ENCODE assay signal across 8 mouse cellular contexts in genomic region chr16:44140186-44140787, GRCm38 (mm10). TPM values are rescaled to one million over a fixed set of nuclear protein-coding genes. Genes with fewer than 3 reads are reported as not detected.
DNase-seq lines count a peak whose midpoint lies in the region; ATAC-seq and TF ChIP-seq lines count a peak whose summit lies in the region.

No protein-coding gene starts in this region.

- peak in 2 of 3 experiments; percentile 35 to 41; a peak in 3 of 6 replicates for TF ChIP-seq CTCF in MEL (IDR thresholded peaks at IDR 0.05 in 2 of 3, conservative IDR thresholded peaks at IDR 0.05 in 1 of 3; ENCODE audit: control insufficient read depth in 1 of 3, insufficient read depth in 1 of 3, low read depth in 2 of 3, low read length in 3 of 3, poor library complexity in 1 of 3, severe bottlenecking in 1 of 3)
- TF ChIP-seq CTCF in cerebellum, adult 2 months (IDR thresholded peaks at IDR 0.05; ENCODE audit: borderline replicate concordance, insufficient read depth, low read depth, low read length) = peak; percentile 44; the same call in 1 of the 2 replicates
- peak; percentile 67 for TF ChIP-seq CTCF in forebrain, postnatal 0 days (IDR thresholded peaks at IDR 0.05; ENCODE audit: low read depth)

- ATAC-seq in forebrain, postnatal 0 days = peak; percentile 30
- peak; percentile 55 to 71 for ATAC-seq in hematopoietic stem cell, adult 5-6 weeks (replicated peaks in 1 of 2; ENCODE audit: insufficient read depth in 1 of 2, low FRiP score in 2 of 2, low TSS enrichment in 1 of 2, low read depth in 1 of 2, poor library complexity in 2 of 2, severe bottlenecking in 2 of 2)

- peak overlapping the region; percentile 100 for H3K9ac ChIP-seq in MEL (ENCODE audit: control insufficient read depth, low read depth, low read length, poor library complexity, severe bottlenecking)
- peak overlapping the region; percentile 93 for H3K9ac ChIP-seq in forebrain, postnatal 0 days

- 1% methylated on average over 44 of the region's 44 CpGs for WGBS in cerebellum, adult 2 months
- WGBS in forebrain, postnatal 0 days = under 1% methylated on average over 44 of the region's 44 CpGs

- DNase-seq in MEL (ENCODE audit: low read depth, low spot score) = peak; percentile 92
- DNase-seq in cerebellum, adult 2 months = peak; percentile 77 to 86
- peak; percentile 74 for DNase-seq in forebrain, postnatal 0 days
- peak; percentile 63 to 69 for DNase-seq in layer of hippocampus, postnatal 10 days (ENCODE audit: low spot score in 2 of 2)
- peak; percentile 90 for DNase-seq in lung, postnatal 10 days
- DNase-seq in ovary, postnatal 36 days (ENCODE audit: low spot score) = peak; percentile 75
- peak; percentile 68 for DNase-seq in thymus, postnatal 25 days

- peaks cover 6 to 11% of the 10 kb centered on the region in 2 experiments for H3K4me1 ChIP-seq in MEL (ENCODE audit: control insufficient read depth in 1 of 2, insufficient read depth in 2 of 2, low read length in 2 of 2)
- H3K4me1 ChIP-seq in cerebellum, adult 2 months (ENCODE audit: control insufficient read depth, insufficient read depth, low read length) = no peaks in the 10 kb centered on the region
- peaks cover 12% of the 10 kb centered on the region; the same call in 1 of the 2 replicates for H3K4me1 ChIP-seq in forebrain, postnatal 0 days (ENCODE audit: insufficient read depth)

- peaks cover 54% of the 10 kb centered on the region for H3K79me2 ChIP-seq in MEL (ENCODE audit: control insufficient read depth, insufficient read depth, low read length, poor library complexity)

- peak; percentile 7; the same call in 1 of the 2 replicates for TF ChIP-seq RAD21 in MEL (IDR thresholded peaks at IDR 0.05; ENCODE audit: low read depth, low read length)

- TF ChIP-seq EP300 in MEL (IDR thresholded peaks at IDR 0.05; ENCODE audit: low read depth in 1 of 2, low read length in 2 of 2) = 0 out of 4 replicates have a peak, but pooled peaks of 1 of the 2 experiments have one; percentile 15

- peak overlapping the region; percentile 70 for H3K4me2 ChIP-seq in forebrain, postnatal 0 days (ENCODE audit: low read depth)

- H3K9me3 ChIP-seq in MEL (replicated peaks; ENCODE audit: insufficient read depth, low read length) = no peaks in the 10 kb centered on the region
- no peaks in the 10 kb centered on the region for H3K9me3 ChIP-seq in forebrain, postnatal 0 days (ENCODE audit: low read length)

- H3K36me3 ChIP-seq in MEL (ENCODE audit: control insufficient read depth in 1 of 2, insufficient read depth in 2 of 2, low read length in 2 of 2) = peaks cover 10 to 38% of the 10 kb centered on the region in 2 experiments
- H3K36me3 ChIP-seq in forebrain, postnatal 0 days (ENCODE audit: insufficient read depth) = no peaks in the 10 kb centered on the region

- no peaks in the 10 kb centered on the region for H3K27me3 ChIP-seq in MEL (ENCODE audit: control insufficient read depth in 1 of 2, insufficient read depth in 2 of 2, low read length in 2 of 2)
- H3K27me3 ChIP-seq in cerebellum, adult 2 months (ENCODE audit: control insufficient read depth, insufficient read depth, low read length) = no peaks in the 10 kb centered on the region
- no peaks in the 10 kb centered on the region for H3K27me3 ChIP-seq in forebrain, postnatal 0 days (ENCODE audit: insufficient read depth, low read length)

- peak in 1 of 2 experiments; percentile 34; a peak in 1 of 4 replicates for TF ChIP-seq POLR2A in MEL (IDR thresholded peaks at IDR 0.05; ENCODE audit: control insufficient read depth in 1 of 2, insufficient read depth in 1 of 2, low read depth in 1 of 2, low read length in 2 of 2, poor library complexity in 1 of 2)
- no peak for TF ChIP-seq POLR2A in cerebellum, adult 2 months (IDR thresholded peaks at IDR 0.05; ENCODE audit: borderline replicate concordance, insufficient read depth, low read length)

- peak overlapping the region; percentile 96 to 100 for H3K4me3 ChIP-seq in MEL (ENCODE audit: control insufficient read depth in 1 of 2, insufficient read depth in 1 of 2, low read depth in 2 of 2, low read length in 2 of 2)
- H3K4me3 ChIP-seq in cerebellum, adult 2 months (replicated peaks; ENCODE audit: insufficient read depth, low read depth, low read length) = peak overlapping the region; percentile 97
- H3K4me3 ChIP-seq in forebrain, postnatal 0 days (ENCODE audit: low read depth, low read length) = peak overlapping the region; percentile 94

- H3K27ac ChIP-seq in MEL (ENCODE audit: control insufficient read depth, low read depth, low read length) = peak overlapping the region; percentile 94
- H3K27ac ChIP-seq in cerebellum, adult 2 months (ENCODE audit: insufficient read depth, low read length) = peak overlapping the region; percentile 68
- H3K27ac ChIP-seq in forebrain, postnatal 0 days (ENCODE audit: low read depth, low read length) = peak overlapping the region; percentile 92

TF ChIP-seq in MEL, 35 proteins besides CTCF, POLR2A, EP300 and RAD21:
- TF ChIP-seq GATA1 (IDR thresholded peaks at IDR 0.05; ENCODE audit: low read depth, low read length) = 0 out of 2 replicates have a peak, but pooled peaks have one; percentile 22
- no peak for TF ChIP-seq MYB (IDR thresholded peaks at IDR 0.05; ENCODE audit: low read depth, low read length)
- no peak for TF ChIP-seq RCOR1 (IDR thresholded peaks at IDR 0.05; ENCODE audit: low read depth, low read length)
- peak; percentile 92 for TF ChIP-seq SIN3A (IDR thresholded peaks at IDR 0.05; ENCODE audit: low read length)
- peak; percentile 59; the same call in 1 of the 2 replicates for TF ChIP-seq TBP (IDR thresholded peaks at IDR 0.05; ENCODE audit: low read depth, low read length)
- TF ChIP-seq MAZ (IDR thresholded peaks at IDR 0.05; ENCODE audit: low read depth, low read length) = peak; percentile 88; the same call in 1 of the 2 replicates
- TF ChIP-seq ZNF384 (IDR thresholded peaks at IDR 0.05; ENCODE audit: low read depth, low read length) = peak; percentile 5; the same call in 1 of the 2 replicates
- TF ChIP-seq ELF1 (IDR thresholded peaks at IDR 0.05; ENCODE audit: low read depth, low read length) = peak; percentile 77
- peak; percentile 72 for TF ChIP-seq HCFC1 (IDR thresholded peaks at IDR 0.05; ENCODE audit: low read depth, low read length)
- peak; percentile 13; the same call in 1 of the 2 replicates for TF ChIP-seq MXI1 (IDR thresholded peaks at IDR 0.05; ENCODE audit: low read depth, low read length)
- peak; percentile 46; the same call in 1 of the 2 replicates for TF ChIP-seq ETS1 (IDR thresholded peaks at IDR 0.05; ENCODE audit: low read depth, low read length)
- 0 out of 2 replicates have a peak, but pooled peaks have one; percentile 23 for TF ChIP-seq TCF12 (IDR thresholded peaks at IDR 0.05; ENCODE audit: low read depth, low read length)
- TF ChIP-seq MAX (IDR thresholded peaks at IDR 0.05; ENCODE audit: low read length) = 0 out of 2 replicates have a peak, but pooled peaks have one; percentile 41
- TF ChIP-seq USF2 (IDR thresholded peaks at IDR 0.05; ENCODE audit: borderline replicate concordance in 1 of 2, insufficient read depth in 1 of 2, low read depth in 1 of 2, low read length in 2 of 2) = no peak
- no peak for TF ChIP-seq MEF2A (IDR thresholded peaks at IDR 0.05; ENCODE audit: extremely low read depth, insufficient replicate concordance, low read depth, low read length, poor library complexity, severe bottlenecking)
- 0 out of 2 replicates have a peak, but pooled peaks have one; percentile 6 for TF ChIP-seq ZC3H11A (IDR thresholded peaks at IDR 0.05; ENCODE audit: low read depth, low read length)
- peak; percentile 43; the same call in 1 of the 2 replicates for TF ChIP-seq NELFE (IDR thresholded peaks at IDR 0.05; ENCODE audit: low read depth, low read length)
- TF ChIP-seq SMC3 (IDR thresholded peaks at IDR 0.05; ENCODE audit: low read depth, low read length) = peak; percentile 3; the same call in 1 of the 2 replicates

RNA-seq across cellular contexts. Expression of gene Naa50, which starts 0.7 kb away (rescaled TPM):
- total RNA-seq in MEL (2012; rRNA removed) = 52.1 and 52.8 TPM in 2 replicates
- polyA plus RNA-seq in MEL (2012; ENCODE audit: insufficient read depth in 1 of 2, insufficient read length in 2 of 2, low read depth in 1 of 2, low replicate concordance in 2 of 2, missing spikeins in 1 of 2) = 100 to 1,000 TPM in 1 of 2 experiments, 10 to 100 TPM in 1; 90.4 to 204 TPM
- polyA plus RNA-seq in cerebellum, adult 2 months (2012; rRNA removed) = 28.9 and 30.0 TPM in 2 replicates
- 16.2 and 19.8 TPM in 2 replicates for total RNA-seq in forebrain, postnatal 0 days (2014; rRNA removed)
- polyA plus RNA-seq in forebrain, postnatal 0 days (2015; fragmentation: Nextera tagmentation; extraction: Ambion mirVana) = 43.4 and 51.6 TPM in 2 replicates
- 95.1 and 108 TPM in 2 replicates for total RNA-seq in hematopoietic stem cell, adult 5-6 weeks (2017)
- 10 to 100 TPM; 53.4 to 54.8 TPM for total RNA-seq in layer of hippocampus, postnatal 10 days (2021)

RNA-seq across cellular contexts. Expression of gene Atp6v1a, which starts 0.8 kb away (rescaled TPM):
- 34.9 and 42.5 TPM in 2 replicates for total RNA-seq in MEL (2012; rRNA removed)
- polyA plus RNA-seq in MEL (2012; ENCODE audit: insufficient read depth in 1 of 2, insufficient read length in 2 of 2, low read depth in 1 of 2, low replicate concordance in 2 of 2, missing spikeins in 1 of 2) = 10 to 100 TPM in 1 of 2 experiments, not detected in 1; 38.5 TPM
- polyA plus RNA-seq in cerebellum, adult 2 months (2012; rRNA removed) = 230 and 250 TPM in 2 replicates
- total RNA-seq in forebrain, postnatal 0 days (2014; rRNA removed) = 192 TPM in 2 replicates
- polyA plus RNA-seq in forebrain, postnatal 0 days (2015; fragmentation: Nextera tagmentation; extraction: Ambion mirVana) = 132 and 149 TPM in 2 replicates
- total RNA-seq in hematopoietic stem cell, adult 5-6 weeks (2017) = 49.9 and 68.7 TPM in 2 replicates
- total RNA-seq in layer of hippocampus, postnatal 10 days (2021) = 100 to 1,000 TPM; 360 to 444 TPM

RNA-seq across cellular contexts. Expression of gene Usf3, which starts 32.8 kb away (rescaled TPM):
- 3.4 and 4.6 TPM in 2 replicates for total RNA-seq in MEL (2012; rRNA removed)
- 10 to 100 TPM; 11.0 to 89.6 TPM for polyA plus RNA-seq in MEL (2012; ENCODE audit: insufficient read depth in 1 of 2, insufficient read length in 2 of 2, low read depth in 1 of 2, low replicate concordance in 2 of 2, missing spikeins in 1 of 2)
- polyA plus RNA-seq in cerebellum, adult 2 months (2012; rRNA removed) = 14.2 and 15.3 TPM in 2 replicates
- 12.2 and 14.5 TPM in 2 replicates for total RNA-seq in forebrain, postnatal 0 days (2014; rRNA removed)
- 0.94 and 2.3 TPM in 2 replicates for polyA plus RNA-seq in forebrain, postnatal 0 days (2015; fragmentation: Nextera tagmentation; extraction: Ambion mirVana)
- 13.5 and 16.1 TPM in 2 replicates for total RNA-seq in hematopoietic stem cell, adult 5-6 weeks (2017)
- 10 to 100 TPM; 33.2 to 35.1 TPM for total RNA-seq in layer of hippocampus, postnatal 10 days (2021)

Comparison
In these comparisons a context has a peak if more than half of its experiments do, and no peak if none do; other contexts are left out.
1. Peak in every context shown above with its lines: DNase-seq, ATAC-seq, H3K4me3 ChIP-seq and H3K27ac ChIP-seq.